Mouse (Mus musculus): ENCODE data around the gene Nup205. TPM values are rescaled to one million over a fixed set of nuclear protein-coding genes. Genes with fewer than 3 reads are reported as not detected.
"Not testable (repeated sequence)": the region's sequence is repeated elsewhere in the genome, so short reads cannot be mapped to it uniquely, and the experiment has no call there.

Gene Nup205
- polyA plus RNA-seq, 1 experiment from 2014 or later = 18.9 TPM

DNA sequence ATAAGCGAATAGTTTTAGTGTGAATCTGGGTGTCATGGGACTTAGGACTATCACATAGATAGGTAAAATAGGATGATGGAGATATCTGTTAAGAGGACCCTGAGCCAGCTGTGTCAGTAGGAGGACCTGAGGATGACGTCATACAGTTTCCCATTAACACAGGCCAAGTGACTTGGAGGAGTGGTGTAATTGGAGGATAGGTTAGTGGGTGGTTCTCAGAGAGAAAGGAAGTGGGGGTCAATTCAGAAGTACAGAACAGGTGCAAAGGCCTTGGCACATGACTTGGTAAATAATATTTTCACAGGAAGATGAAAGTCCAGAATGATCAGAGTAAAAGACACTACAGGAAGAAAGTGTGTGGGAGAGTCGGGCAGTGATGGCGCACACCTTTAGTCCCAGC, 4.0 kb upstream of the Nup205 start:
- no peak overlapping the region for H3K27ac ChIP-seq
- 0 out of 2 replicates have a peak, but pooled peaks cover 2% of the 10 kb centered on the region for H3K4me1 ChIP-seq (replicated peaks)
- no peak overlapping the region for H3K9ac ChIP-seq
- no peaks in the 10 kb centered on the region for H3K36me3 ChIP-seq
- ATAC-seq (replicated peaks; ENCODE audit: insufficient number of reproducible peaks, insufficient read depth, low FRiP score, low read depth) = no peak
- 83% methylated on average over 4 of the region's 4 CpGs for WGBS
- H3K4me3 ChIP-seq = no peak overlapping the region
- no peak overlapping the region for H3K4me2 ChIP-seq
- H3K27me3 ChIP-seq = no peaks in the 10 kb centered on the region
- no peaks in the 10 kb centered on the region for H3K9me3 ChIP-seq (replicated peaks)

GRCm38 (mm10) chr6:35177650-35178272, 540 bp downstream of the Nup205 start:
- ATAC-seq (replicated peaks; ENCODE audit: insufficient number of reproducible peaks, insufficient read depth, low FRiP score, low read depth) = peak; percentile 51
- no peaks in the 10 kb centered on the region for H3K36me3 ChIP-seq
- peak overlapping the region; percentile 81 for H3K9ac ChIP-seq
- H3K4me3 ChIP-seq = peak overlapping the region; percentile 70
- no peaks in the 10 kb centered on the region for H3K9me3 ChIP-seq (replicated peaks)
- H3K4me1 ChIP-seq (replicated peaks) = peaks cover 6% of the 10 kb centered on the region; the same call in 1 of the 2 replicates
- peak overlapping the region; percentile 87 for H3K4me2 ChIP-seq
- WGBS = under 1% methylated on average over 66 of the region's 69 CpGs
- no peaks in the 10 kb centered on the region for H3K27me3 ChIP-seq
- peak overlapping the region; percentile 93 for H3K27ac ChIP-seq

- H3K36me3 ChIP-seq; H3K27me3 ChIP-seq; H3K9ac ChIP-seq; H3K4me2 ChIP-seq; ATAC-seq (replicated peaks; ENCODE audit: insufficient number of reproducible peaks, insufficient read depth, low FRiP score, low read depth); H3K9me3 ChIP-seq (replicated peaks); H3K4me3 ChIP-seq; H3K4me1 ChIP-seq (replicated peaks); H3K27ac ChIP-seq: not testable (repeated sequence)
- 89% methylated on average over 3 of the region's 3 CpGs for WGBS
Observed at GRCm38 (mm10) chr6:35179299-35179698, 2.1 kb downstream of the Nup205 start.

- Histone ChIP-seq H3K4me1 (replicated peaks) (peaks cover 4% of the 10 kb centered on the region; the same call in 1 of the 2 replicates), H3K9me3 (replicated peaks) (no peaks in the 10 kb centered on the region), H3K4me2 (no peak overlapping the region), H3K27me3 (no peaks in the 10 kb centered on the region), H3K4me3 (no peak overlapping the region), H3K36me3 (peaks cover 39% of the 10 kb centered on the region), H3K9ac (no peak overlapping the region), H3K27ac (no peak overlapping the region)
- ATAC-seq (replicated peaks; ENCODE audit: insufficient number of reproducible peaks, insufficient read depth, low FRiP score, low read depth) = no peak
- WGBS = 78% methylated on average over 1 of the region's 1 CpGs
Observed at GRCm38 (mm10) chr6:35184781-35185180, 7.6 kb downstream of the Nup205 start.

- no peak overlapping the region for H3K4me3 ChIP-seq
- no peak for ATAC-seq (replicated peaks; ENCODE audit: insufficient number of reproducible peaks, insufficient read depth, low FRiP score, low read depth)
- no peak overlapping the region for H3K27ac ChIP-seq
- no peak overlapping the region for H3K4me2 ChIP-seq
- no peaks in the 10 kb centered on the region for H3K9me3 ChIP-seq (replicated peaks)
- no peaks in the 10 kb centered on the region for H3K4me1 ChIP-seq (replicated peaks)
- peaks cover 78% of the 10 kb centered on the region for H3K36me3 ChIP-seq
- no peak overlapping the region for H3K9ac ChIP-seq
- WGBS = 91% methylated on average over 8 of the region's 8 CpGs
- no peaks in the 10 kb centered on the region for H3K27me3 ChIP-seq
Observed at GRCm38 (mm10) chr6:35191198-35191597, 14.0 kb downstream of the Nup205 start.

DNA sequence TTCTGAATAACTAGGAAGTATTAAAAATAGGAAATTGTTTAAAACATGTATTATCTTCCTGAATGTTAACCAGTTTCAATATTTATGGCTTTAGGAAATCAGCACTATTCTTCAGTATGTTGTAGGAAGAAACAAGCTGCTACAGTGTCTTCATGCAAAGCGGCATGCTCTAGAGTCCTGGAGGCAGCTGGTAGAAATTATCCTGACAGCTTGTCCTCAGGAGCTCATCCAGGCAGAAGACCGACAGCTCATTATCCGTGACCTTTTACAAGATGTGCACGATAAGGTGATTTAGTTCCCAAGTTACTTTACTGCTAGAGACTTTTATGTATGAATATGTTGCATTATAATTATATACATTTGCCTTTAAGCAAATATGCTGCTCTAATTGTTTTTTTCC, 48.5 kb downstream of the Nup205 start:
- no peak overlapping the region for H3K9ac ChIP-seq

DNA sequence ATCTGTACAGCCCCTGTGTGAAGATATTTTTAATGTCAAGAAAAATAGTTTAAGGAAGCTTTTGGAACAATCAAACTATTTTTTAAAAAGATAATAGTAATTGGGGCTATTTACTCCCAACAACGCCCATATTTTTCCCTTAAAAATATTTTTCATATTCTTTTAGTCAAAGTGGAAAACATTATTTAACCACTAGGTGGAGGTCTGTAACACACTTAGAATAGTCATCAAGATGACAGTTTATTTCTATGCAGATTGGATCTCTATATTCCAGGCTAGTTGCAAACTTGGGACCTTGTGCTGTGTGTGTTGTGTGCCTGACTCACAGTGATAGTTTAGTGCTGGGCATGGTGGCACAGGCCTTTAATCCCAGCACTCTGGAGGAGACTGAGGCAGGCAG, 52.2 kb downstream of the Nup205 start:
- no peak overlapping the region for H3K4me3 ChIP-seq
- H3K9ac ChIP-seq = no peak overlapping the region
- H3K9me3 ChIP-seq (replicated peaks) = no peaks in the 10 kb centered on the region
- H3K27me3 ChIP-seq = no peaks in the 10 kb centered on the region
- WGBS = 89% methylated on average over 1 of the region's 1 CpGs
- peaks cover 68% of the 10 kb centered on the region for H3K36me3 ChIP-seq
- no peaks in the 10 kb centered on the region for H3K4me1 ChIP-seq (replicated peaks)
- no peak overlapping the region for H3K27ac ChIP-seq
- ATAC-seq (replicated peaks; ENCODE audit: insufficient number of reproducible peaks, insufficient read depth, low FRiP score, low read depth) = no peak
- no peak overlapping the region for H3K4me2 ChIP-seq

More for the DNA sequence above, 48.5 kb downstream of the Nup205 start:
- Histone ChIP-seq H3K27ac (no peak overlapping the region), H3K36me3 (peaks cover 62% of the 10 kb centered on the region), H3K9me3 (replicated peaks) (no peaks in the 10 kb centered on the region), H3K27me3 (no peaks in the 10 kb centered on the region), H3K4me2 (no peak overlapping the region), H3K4me3 (no peak overlapping the region), H3K4me1 (replicated peaks) (no peaks in the 10 kb centered on the region)
- no peak for ATAC-seq (replicated peaks; ENCODE audit: insufficient number of reproducible peaks, insufficient read depth, low FRiP score, low read depth)
- 91% methylated on average over 4 of the region's 4 CpGs for WGBS

- no peak for ATAC-seq (replicated peaks; ENCODE audit: insufficient number of reproducible peaks, insufficient read depth, low FRiP score, low read depth)
- no peak overlapping the region for H3K27ac ChIP-seq
- no peak overlapping the region for H3K4me2 ChIP-seq
- peaks cover 78% of the 10 kb centered on the region for H3K36me3 ChIP-seq
- no peaks in the 10 kb centered on the region for H3K27me3 ChIP-seq
- H3K9me3 ChIP-seq (replicated peaks) = no peaks in the 10 kb centered on the region
- 89% methylated on average over 9 of the region's 9 CpGs for WGBS
- H3K4me1 ChIP-seq (replicated peaks) = no peaks in the 10 kb centered on the region
- no peak overlapping the region for H3K4me3 ChIP-seq
- no peak overlapping the region for H3K9ac ChIP-seq
Observed at GRCm38 (mm10) chr6:35236108-35236785, 59.0 kb downstream of the Nup205 start.

DNA sequence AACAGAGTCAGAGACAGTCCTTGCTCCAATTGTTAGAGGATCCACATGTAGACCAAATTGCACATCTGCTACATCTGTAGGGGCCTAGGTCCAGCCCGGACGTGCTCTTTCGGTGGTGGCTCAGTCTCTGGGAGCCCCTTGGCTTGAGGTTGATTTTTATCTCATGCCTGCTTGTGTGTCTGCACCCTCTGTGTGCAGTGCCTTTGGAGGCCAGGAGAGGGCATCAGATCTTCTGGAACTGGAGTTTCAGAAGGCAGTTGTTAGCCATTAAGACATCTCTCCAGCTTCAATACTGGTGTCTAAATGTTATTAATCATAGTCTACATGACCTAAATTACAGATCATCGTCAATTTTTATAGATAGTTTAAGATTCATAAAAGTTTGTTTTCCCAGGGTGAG, 66.0 kb downstream of the Nup205 start:
- no peak for ATAC-seq (replicated peaks; ENCODE audit: insufficient number of reproducible peaks, insufficient read depth, low FRiP score, low read depth)
- H3K9ac ChIP-seq = no peak overlapping the region
- peaks cover 76% of the 10 kb centered on the region for H3K36me3 ChIP-seq
- no peaks in the 10 kb centered on the region for H3K27me3 ChIP-seq
- no peak overlapping the region for H3K4me3 ChIP-seq
- H3K27ac ChIP-seq = no peak overlapping the region
- 98% methylated on average over 4 of the region's 4 CpGs for WGBS
- no peaks in the 10 kb centered on the region for H3K4me1 ChIP-seq (replicated peaks)
- no peak overlapping the region for H3K4me2 ChIP-seq
- no peaks in the 10 kb centered on the region for H3K9me3 ChIP-seq (replicated peaks)

- H3K4me1 ChIP-seq (replicated peaks) = no peaks in the 10 kb centered on the region
- H3K27ac ChIP-seq = no peak overlapping the region
- H3K9me3 ChIP-seq (replicated peaks) = no peaks in the 10 kb centered on the region
- ATAC-seq (replicated peaks; ENCODE audit: insufficient number of reproducible peaks, insufficient read depth, low FRiP score, low read depth) = no peak
- WGBS = 67% methylated on average over 9 of the region's 9 CpGs
- H3K27me3 ChIP-seq = no peaks in the 10 kb centered on the region
- H3K4me2 ChIP-seq = no peak overlapping the region
- H3K4me3 ChIP-seq = no peak overlapping the region
- H3K9ac ChIP-seq = no peak overlapping the region
- H3K36me3 ChIP-seq = peaks cover 69% of the 10 kb centered on the region
Observed at GRCm38 (mm10) chr6:35243989-35244388, 66.8 kb downstream of the Nup205 start.

DNA sequence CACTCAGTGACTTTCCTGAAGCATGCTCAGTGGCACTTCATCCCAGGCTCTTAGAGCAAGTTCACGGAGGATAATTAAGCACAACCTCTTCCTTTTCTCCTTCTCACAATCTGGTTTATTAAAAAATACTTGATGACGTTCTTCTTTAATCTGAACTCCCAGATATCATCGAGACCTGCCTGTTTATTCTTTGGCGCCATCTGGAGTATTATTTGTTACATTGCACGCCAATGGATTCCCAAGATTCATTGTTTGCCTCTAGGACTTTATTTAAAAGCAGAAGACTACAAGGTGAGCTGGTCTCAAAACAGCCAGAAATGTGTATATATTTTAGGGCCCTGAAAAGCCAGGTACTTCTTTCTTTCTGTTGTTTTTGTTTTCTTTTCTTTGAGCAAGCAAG, 67.9 kb downstream of the Nup205 start:
- H3K36me3 ChIP-seq = peaks cover 59% of the 10 kb centered on the region
- ATAC-seq (replicated peaks; ENCODE audit: insufficient number of reproducible peaks, insufficient read depth, low FRiP score, low read depth) = no peak
- no peak overlapping the region for H3K4me2 ChIP-seq
- no peak overlapping the region for H3K4me3 ChIP-seq
- no peaks in the 10 kb centered on the region for H3K4me1 ChIP-seq (replicated peaks)
- H3K27me3 ChIP-seq = no peaks in the 10 kb centered on the region
- 51% methylated on average over 5 of the region's 5 CpGs for WGBS
- no peak overlapping the region for H3K9ac ChIP-seq
- no peak overlapping the region for H3K27ac ChIP-seq
- no peaks in the 10 kb centered on the region for H3K9me3 ChIP-seq (replicated peaks)
